Mouse (Mus musculus) pancreas, adult 10 weeks (tissue): ENCODE results near the gene Vmn1r205. TPM values are rescaled to one million over a fixed set of nuclear protein-coding genes. Genes with fewer than 3 reads are reported as not detected.

Experiments
- polyA plus RNA-seq: library from polyadenylated mRNA; stranded (reverse); fragments of 350-450 nt; fragmentation: Illumina TruSeq; extraction: RNeasy Lipid Tissue Mini Kit (QIAGEN cat#74804); gene quantifications from one replicate; pipeline ENCODE4 v1.2.3, GENCODE M21; 2015; ENCODE audit warnings: low read depth, low replicate concordance; ENCODE audit not compliant: insufficient read depth

Vmn1r205 gene
- polyA plus RNA-seq = not detected

DNA sequence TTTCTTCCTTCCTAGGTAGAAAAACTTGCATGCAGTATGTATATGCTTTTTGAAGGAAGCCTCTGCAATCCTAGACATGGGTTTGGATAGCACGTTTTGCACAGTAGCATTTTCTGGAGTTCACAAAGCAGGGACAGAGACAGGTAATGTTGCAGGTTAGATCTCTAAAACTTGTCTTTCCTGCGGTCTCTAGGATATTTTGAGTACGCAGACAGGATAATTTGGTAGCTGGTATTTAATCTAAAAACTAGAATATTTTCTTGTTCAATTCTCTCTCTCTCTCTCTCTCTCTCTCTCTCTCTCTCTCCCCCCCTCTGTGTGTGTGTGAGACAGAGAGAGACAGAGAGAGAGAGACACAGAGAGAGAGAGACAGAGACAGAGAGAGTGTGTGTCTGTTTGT, at the start of gene Vmn1r205:
Vmn1r205 (minus strand) TSS at position 101 of the 400 bp plus-strand sequence.

DNA sequence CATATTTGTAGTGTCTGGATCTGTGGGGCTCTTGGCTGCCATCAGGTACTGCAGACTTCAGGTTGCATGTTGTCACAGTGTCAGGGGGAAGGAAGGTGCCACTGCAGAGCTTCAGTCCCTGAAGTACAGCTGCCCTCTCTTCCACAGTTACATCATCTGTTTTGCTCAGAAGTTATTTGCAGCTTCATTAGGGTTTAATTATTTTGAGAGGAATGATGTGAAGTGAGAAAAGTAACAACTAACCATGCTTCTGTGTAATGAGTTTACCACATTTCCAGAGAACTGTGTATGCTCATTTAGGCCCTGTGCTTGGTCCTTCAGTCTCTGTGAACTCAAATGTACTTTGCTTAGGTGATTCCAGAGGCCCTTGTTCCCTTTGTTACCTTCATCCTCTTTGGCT, 31.4 kb upstream of the Vmn1r205 start, which contains the start of gene Vmn1r206:
Vmn1r206 (minus strand) TSS at position 101 of the 400 bp plus-strand sequence.

DNA sequence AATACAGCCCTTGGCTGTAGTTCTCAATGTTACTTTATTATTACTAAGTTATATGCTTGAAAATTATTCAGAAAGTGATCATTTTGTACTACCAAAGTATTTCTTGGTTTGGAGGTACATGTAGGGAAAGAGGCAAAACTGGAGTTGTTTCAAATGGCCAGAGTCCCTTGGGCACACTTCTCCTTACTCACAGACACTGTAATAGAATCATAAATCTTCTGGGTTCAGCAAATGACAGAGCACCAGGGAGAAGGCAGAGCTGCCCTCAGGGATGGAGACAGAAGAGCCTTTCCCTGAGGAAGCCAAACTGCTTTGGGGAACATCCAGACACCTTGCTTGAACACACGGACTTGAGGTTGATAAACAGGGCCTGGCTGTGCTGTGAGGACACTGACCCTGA, 39.9 kb downstream of the Vmn1r205 start, which contains the start of gene Vmn1r204:
Vmn1r204 (plus strand) TSS at position 301 of the 400 bp plus-strand sequence.

Other genes starting within 250 kb of the Vmn1r205 start
- not detected for gene Vmn1r198, start 242.6 kb downstream of the Vmn1r205 start, polyA plus RNA-seq
- gene Vmn1r199, start 213.2 kb downstream of the Vmn1r205 start, polyA plus RNA-seq = not detected
- gene Vmn1r200, start 202.6 kb downstream of the Vmn1r205 start, polyA plus RNA-seq = not detected
- gene Vmn1r201, start 121.1 kb downstream of the Vmn1r205 start, polyA plus RNA-seq = not detected
- not detected for gene Vmn1r202, start 87.6 kb downstream of the Vmn1r205 start, polyA plus RNA-seq
- not detected for gene Vmn1r203, start 74.9 kb downstream of the Vmn1r205 start, polyA plus RNA-seq
- not detected for gene Vmn1r204, start 39.8 kb downstream of the Vmn1r205 start, polyA plus RNA-seq
- not detected for gene Vmn1r206, start 31.3 kb upstream of the Vmn1r205 start, polyA plus RNA-seq
- not detected for gene Vmn1r207-ps, start 136.6 kb upstream of the Vmn1r205 start, polyA plus RNA-seq
- gene Vmn1r208, start 184.4 kb upstream of the Vmn1r205 start, polyA plus RNA-seq = not detected
- gene Vmn1r209, start 216.7 kb upstream of the Vmn1r205 start, polyA plus RNA-seq = not detected
- gene Vmn1r210, start 238.3 kb upstream of the Vmn1r205 start, polyA plus RNA-seq = not detected